Mouse (Mus musculus) neural tube, embryonic 11.5 days (tissue): Measurements from ENCODE around the gene Tmem161a. TPM values are rescaled to one million over a fixed set of nuclear protein-coding genes. Genes with fewer than 3 reads are reported as not detected.

ENCODE experiments used
- polyA plus RNA-seq: library from polyadenylated mRNA; unstranded; fragments of >200 nt; fragmentation: Nextera tagmentation; extraction: Ambion mirVana; gene quantifications from 2 replicates; pipeline ENCODE4 v1.2.1, GENCODE M21; 2014

Tmem161a gene
- polyA plus RNA-seq, 1 experiment from 2014 or later: 36.4 TPM

Other genes with a start within 250 kb of the Tmem161a start
- 80.7 and 92.7 TPM in 2 replicates for gene Gatad2a, start 176.0 kb upstream of the Tmem161a start, polyA plus RNA-seq
- 57.3 and 62.1 TPM in 2 replicates for gene Mau2, start 129.6 kb upstream of the Tmem161a start, polyA plus RNA-seq
- 39.2 and 39.5 TPM in 2 replicates for gene Sugp1, start 129.5 kb upstream of the Tmem161a start, polyA plus RNA-seq
- 0.53 and 1.3 TPM in 2 replicates for gene Tm6sf2, start 99.4 kb upstream of the Tmem161a start, polyA plus RNA-seq
- 0.21 and 0.27 TPM in 2 replicates for gene Hapln4, start 88.9 kb upstream of the Tmem161a start, polyA plus RNA-seq
- gene Ncan, start 51.5 kb upstream of the Tmem161a start, polyA plus RNA-seq: 55.8 and 59.7 TPM in 2 replicates
- gene Nr2c2ap, start 41.0 kb upstream of the Tmem161a start, polyA plus RNA-seq: 18.9 and 20.6 TPM in 2 replicates
- gene Rfxank, start 33.2 kb upstream of the Tmem161a start, polyA plus RNA-seq: 13.0 and 13.3 TPM in 2 replicates
- 52.1 and 52.2 TPM in 2 replicates for gene Borcs8, start 32.9 kb upstream of the Tmem161a start, polyA plus RNA-seq
- gene Mef2b, start 32.6 kb upstream of the Tmem161a start, polyA plus RNA-seq: 0.39 and 0.58 TPM in 2 replicates
- gene Slc25a42, start 39.9 kb downstream of the Tmem161a start, polyA plus RNA-seq: 2.4 TPM in 2 replicates
- 48.3 and 50.6 TPM in 2 replicates for gene Sugp2, start 61.9 kb downstream of the Tmem161a start, polyA plus RNA-seq
- 37.9 and 43.2 TPM in 2 replicates for gene Armc6, start 62.1 kb downstream of the Tmem161a start, polyA plus RNA-seq
- 77.7 and 80.4 TPM in 2 replicates for gene Homer3, start 110.5 kb downstream of the Tmem161a start, polyA plus RNA-seq
- 51.4 and 55.2 TPM in 2 replicates for gene Ddx49, start 130.1 kb downstream of the Tmem161a start, polyA plus RNA-seq
- 272 and 283 TPM in 2 replicates for gene Cope, start 130.2 kb downstream of the Tmem161a start, polyA plus RNA-seq
- gene Cers1, start 143.4 kb downstream of the Tmem161a start, polyA plus RNA-seq: 6.8 and 6.9 TPM in 2 replicates
- gene Gdf1, start 157.5 kb downstream of the Tmem161a start, polyA plus RNA-seq: 0.93 and 1.5 TPM in 2 replicates
- gene Upf1, start 180.9 kb downstream of the Tmem161a start, polyA plus RNA-seq: 24.0 and 24.1 TPM in 2 replicates
- 0.16 and 0.32 TPM in 2 replicates for gene Comp, start 201.2 kb downstream of the Tmem161a start, polyA plus RNA-seq